12 mouse cellular contexts compared by ENCODE assay signal in genomic region chr9:120709146-120709655, GRCm38 (mm10).
DNase-seq lines count a peak whose midpoint lies in the region; ATAC-seq and TF ChIP-seq lines count a peak whose summit lies in the region.
"Had no signal": no experiment of that assay in that cellular context is flagged by ENCODE, and none has a peak within 500 bp of the region (broad histone marks: within the 10 kb centered on the region; RNA-seq: fewer than 3 reads in every experiment).

No protein-coding gene starts in this region.

- peaks cover 14% of the 10 kb centered on the region; the same call in 1 of the 2 replicates for H3K9me3 ChIP-seq in heart, embryonic 12.5 days (replicated peaks)
- H3K9me3 ChIP-seq in E14TG2a.4 (ENCODE audit: low read length): peaks cover 19% of the 10 kb centered on the region
- no peaks in the 10 kb centered on the region for H3K9me3 ChIP-seq in forebrain, embryonic 11.5 days (ENCODE audit: control insufficient read depth, low read length)
- H3K9me3 ChIP-seq: liver, embryonic 15.5 days had no signal

- H3K79me2 ChIP-seq in macrophage (ENCODE audit: inconsistent target): no peaks in the 10 kb centered on the region

- ATAC-seq in heart, embryonic 12.5 days (ENCODE audit: insufficient number of reproducible peaks, low FRiP score): no peak
- no peak for ATAC-seq in forebrain, embryonic 11.5 days (replicated peaks; ENCODE audit: low FRiP score)

- WGBS in heart, embryonic 12.5 days: 45% methylated on average over 10 of the region's 10 CpGs
- WGBS in forebrain, embryonic 11.5 days: 63% methylated on average over 10 of the region's 10 CpGs
- WGBS in macrophage (ENCODE audit: missing documents): 60% methylated on average over 10 of the region's 10 CpGs

- no peak overlapping the region for H3K4me3 ChIP-seq in heart, embryonic 12.5 days
- H3K4me3 ChIP-seq in E14TG2a.4 (replicated peaks; ENCODE audit: low read length): peak overlapping the region; percentile 50
- H3K4me3 ChIP-seq in forebrain, embryonic 11.5 days (ENCODE audit: low read depth, low read length): no peak overlapping the region
- no peak overlapping the region for H3K4me3 ChIP-seq in macrophage (ENCODE audit: inconsistent target)
- H3K4me3 ChIP-seq: liver, embryonic 15.5 days had no signal

- no peak overlapping the region for H3K9ac ChIP-seq in heart, embryonic 12.5 days
- peak overlapping the region; percentile 51 for H3K9ac ChIP-seq in forebrain, embryonic 11.5 days (ENCODE audit: low read length)
- H3K9ac ChIP-seq: liver, embryonic 15.5 days had no signal

- H3K27me3 ChIP-seq in heart, embryonic 12.5 days (replicated peaks): no peaks in the 10 kb centered on the region
- H3K27me3 ChIP-seq in E14TG2a.4 (ENCODE audit: insufficient read depth, low read length): no peaks in the 10 kb centered on the region
- H3K27me3 ChIP-seq in forebrain, embryonic 11.5 days (ENCODE audit: control insufficient read depth, insufficient read depth, low read length): no peaks in the 10 kb centered on the region

- peak overlapping the region; percentile 63 for H3K4me2 ChIP-seq in heart, embryonic 12.5 days
- H3K4me2 ChIP-seq in forebrain, embryonic 11.5 days (ENCODE audit: low read depth, low read length, severe bottlenecking): no peak overlapping the region; the same call in 1 of the 2 replicates
- H3K4me2 ChIP-seq: liver, embryonic 15.5 days had no signal

- no peaks in the 10 kb centered on the region for H3K36me3 ChIP-seq in heart, embryonic 12.5 days
- H3K36me3 ChIP-seq in E14TG2a.4 (ENCODE audit: insufficient read depth, low read length) (no peaks in the 10 kb centered on the region), macrophage (ENCODE audit: inconsistent target) (no peaks in the 10 kb centered on the region)
- H3K36me3 ChIP-seq in forebrain, embryonic 11.5 days (ENCODE audit: control insufficient read depth, insufficient read depth, low read length): no peaks in the 10 kb centered on the region
- H3K36me3 ChIP-seq: liver, embryonic 15.5 days had no signal

- H3K27ac ChIP-seq in heart, embryonic 12.5 days (ENCODE audit: poor library complexity, severe bottlenecking): no peak overlapping the region
- H3K27ac ChIP-seq in forebrain, embryonic 11.5 days (ENCODE audit: low read depth, low read length): no peak overlapping the region
- H3K27ac ChIP-seq in macrophage: peak overlapping the region; percentile 71
- H3K27ac ChIP-seq: liver, embryonic 15.5 days had no signal

- no peak for TF ChIP-seq CTCF in E14TG2a.4 (conservative IDR thresholded peaks at IDR 0.05; ENCODE audit: low read length)

- no peak for DNase-seq in heart, postnatal 14 days
- no peak for DNase-seq in forebrain, embryonic 11.5 days (ENCODE audit: low spot score)
- DNase-seq in frontal cortex, postnatal 36 days (ENCODE audit: low spot score in 2 of 2): no peak
- DNase-seq in gastrocnemius, adult 18-20 months (ENCODE audit: low spot score): no peak
- DNase-seq in adrenal gland, postnatal 10 days: no peak
- DNase-seq: adrenal gland, postnatal 36 days; kidney, postnatal 36 days; thymus, adult 2 months had no signal

- intact Hi-C loops in heart, postnatal 14 days (cut with DNase I): no loop called here

- H3K4me1 ChIP-seq in heart, embryonic 12.5 days (replicated peaks): peaks cover 7% of the 10 kb centered on the region
- H3K4me1 ChIP-seq in E14TG2a.4 (replicated peaks; ENCODE audit: low read depth, low read length): peaks cover 31% of the 10 kb centered on the region
- H3K4me1 ChIP-seq in forebrain, embryonic 11.5 days (replicated peaks; ENCODE audit: control insufficient read depth, insufficient read depth, low read length): no peaks in the 10 kb centered on the region; the same call in 1 of the 2 replicates
- H3K4me1 ChIP-seq: liver, embryonic 15.5 days had no signal
